Mouse (Mus musculus): ENCODE data around the gene Pard3b.

Pard3b gene

GRCm38 (mm10) chr1:62412019-62412418 lies 773.4 kb downstream of the Pard3b start:
- no peak for DNase-seq

DNA sequence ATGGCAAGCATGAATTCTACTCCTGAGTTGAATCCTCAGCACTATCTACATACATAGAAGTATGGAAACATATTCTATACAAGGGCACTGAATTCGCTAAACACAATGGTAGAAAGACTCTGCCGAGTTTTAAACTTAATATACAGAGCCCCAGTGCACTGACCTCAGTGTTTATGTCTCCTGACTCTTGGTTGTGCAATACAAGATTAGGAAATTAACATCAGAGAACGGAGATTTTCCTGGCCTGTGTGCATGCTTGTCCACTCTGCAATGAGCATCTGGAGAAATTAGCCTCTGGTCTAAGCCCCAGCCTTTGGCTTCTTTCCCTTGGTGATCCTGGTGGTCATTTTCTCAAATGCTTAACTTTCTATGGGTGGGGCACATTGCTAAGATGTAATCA lies 774.4 kb downstream of the Pard3b start:
- no peak for DNase-seq

DNA sequence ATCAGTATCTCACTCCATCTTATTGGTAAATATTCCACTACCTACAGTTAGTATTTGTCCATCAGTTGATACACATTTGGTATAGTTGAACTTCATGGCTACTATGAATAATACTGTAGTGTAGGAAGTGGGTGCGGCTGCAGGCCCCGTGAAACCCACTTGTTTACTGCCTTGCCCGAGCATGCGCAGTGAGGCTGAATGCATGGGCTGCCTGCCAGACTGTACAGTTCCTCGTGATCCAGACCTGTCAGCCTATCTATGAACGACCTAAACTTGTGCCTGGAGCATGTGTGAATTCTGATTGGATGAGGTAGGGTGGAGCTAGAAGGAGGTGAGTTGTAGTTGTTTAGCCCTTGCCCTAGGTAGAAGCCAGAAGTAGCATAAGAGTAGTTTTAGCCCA lies 775.9 kb downstream of the Pard3b start:
- DNase-seq = no peak

GRCm38 (mm10) chr1:62416627-62417374 lies 778.2 kb downstream of the Pard3b start:
- DNase-seq = no peak

DNA sequence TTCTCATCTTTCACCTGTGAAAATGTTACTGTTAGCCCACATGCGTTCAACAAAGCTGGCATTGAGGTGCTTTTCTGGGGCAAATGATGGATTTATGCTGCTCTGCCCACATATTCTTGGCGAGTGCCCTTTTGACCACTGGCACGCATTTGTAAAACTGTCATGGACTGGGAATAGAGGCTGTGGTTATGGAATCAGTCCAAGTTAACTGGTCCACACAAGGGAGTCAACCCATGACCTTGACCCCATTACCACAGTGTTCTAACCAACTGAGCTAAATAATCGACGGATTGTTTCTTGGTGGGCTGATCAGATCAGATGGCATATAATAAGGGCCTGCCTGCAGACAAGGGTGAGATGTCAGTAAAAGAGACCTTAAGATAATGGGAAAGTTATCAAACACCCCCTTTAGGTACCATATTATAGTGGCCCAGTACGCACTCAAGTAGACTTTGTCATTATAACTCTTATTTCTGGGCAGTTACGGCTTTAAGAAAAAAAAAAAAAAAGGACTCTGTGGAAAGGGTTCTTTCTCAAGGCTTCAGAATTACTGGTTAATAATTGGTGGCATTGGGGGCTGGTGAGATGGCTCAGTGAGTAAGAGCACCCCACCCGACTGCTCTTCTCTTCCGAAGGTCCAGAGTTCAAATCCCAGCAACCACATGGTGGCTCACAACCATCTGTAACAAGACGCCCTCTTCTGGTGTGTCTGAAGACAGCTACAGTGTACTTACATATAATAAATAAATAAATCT lies 784.4 kb downstream of the Pard3b start:
- no peak for DNase-seq

- no peak for DNase-seq
Measured at GRCm38 (mm10) chr1:62425369-62425768, 786.7 kb downstream of the Pard3b start.

DNA sequence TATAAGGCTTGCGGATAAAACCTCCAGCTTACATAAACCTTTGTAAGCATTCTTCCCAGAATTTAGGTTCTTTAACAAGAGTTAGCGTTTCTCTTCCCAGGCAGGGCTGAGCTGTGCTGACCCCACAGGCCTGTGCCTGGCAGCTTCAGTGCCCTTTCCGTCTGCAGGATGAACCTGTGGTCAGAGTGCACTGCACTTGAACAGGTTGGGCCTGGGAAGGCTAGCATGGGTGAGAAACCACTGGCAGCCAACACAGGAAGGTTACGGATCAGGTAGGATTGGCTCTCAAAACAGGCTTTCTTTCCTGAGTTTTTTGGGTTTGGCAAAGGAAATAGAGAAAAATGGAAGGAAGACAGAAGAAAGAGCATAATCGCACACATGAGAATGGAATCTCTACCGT lies 790.1 kb downstream of the Pard3b start:
- no peak for DNase-seq

DNA sequence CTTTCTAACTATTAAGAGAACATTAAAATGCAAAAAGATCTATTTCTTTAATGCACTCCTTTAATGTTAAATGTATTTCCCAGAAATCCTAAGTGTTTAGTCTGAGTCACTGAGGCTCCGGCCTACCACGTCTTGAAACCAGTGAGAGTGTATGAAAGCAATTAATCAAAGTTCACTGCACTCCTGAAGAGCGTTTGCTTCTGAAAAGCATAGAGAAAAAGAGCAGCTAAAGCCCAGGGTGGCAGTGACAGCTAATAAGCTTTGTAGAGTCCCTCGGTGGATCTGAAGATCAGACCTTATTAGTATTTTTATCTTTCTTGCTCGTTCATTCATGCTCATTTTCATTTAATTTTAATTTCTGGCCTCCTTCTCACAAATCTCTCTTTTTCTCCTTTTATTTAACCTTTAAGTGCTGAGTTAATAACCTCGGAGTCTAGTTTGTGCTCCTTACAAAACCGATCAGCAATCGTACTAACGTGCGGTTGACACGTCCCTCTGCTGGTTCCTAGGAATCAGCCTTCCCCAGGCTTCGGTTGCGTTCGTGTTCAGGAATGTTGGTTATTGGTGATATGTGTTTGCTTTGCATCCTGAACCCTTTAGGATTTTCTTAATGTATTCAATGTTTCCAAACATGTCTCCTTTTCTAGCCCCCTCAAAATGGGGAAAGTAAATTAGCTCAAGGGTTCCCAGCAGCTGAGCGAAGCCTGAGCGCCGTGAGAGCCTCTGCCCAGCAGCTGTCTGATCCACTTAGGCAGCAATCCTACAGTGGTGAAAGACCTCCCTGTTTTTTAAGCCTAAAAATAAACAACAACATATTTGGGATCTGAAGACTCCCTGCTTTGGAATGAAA lies 790.9 kb downstream of the Pard3b start:
- no peak for DNase-seq

DNA sequence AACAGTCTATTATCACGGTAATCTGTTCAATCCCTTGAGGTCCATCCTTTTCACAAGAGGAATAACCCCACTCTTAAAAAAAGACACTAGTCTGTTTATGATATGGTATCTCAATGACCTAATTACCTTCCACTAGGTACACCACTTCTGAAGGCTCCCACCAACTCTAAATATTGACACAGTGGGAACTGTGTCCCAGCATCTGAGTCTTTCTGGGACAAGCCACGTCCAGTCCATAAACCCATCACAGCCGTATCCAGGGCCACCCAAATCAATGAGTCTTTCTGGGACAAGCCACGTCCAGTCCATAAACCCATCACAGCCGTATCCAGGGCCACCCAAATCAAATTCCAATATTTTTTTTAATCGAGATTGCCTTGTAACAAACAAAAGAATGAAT lies 792.4 kb downstream of the Pard3b start:
- no peak for DNase-seq

- no peak for DNase-seq
Measured at GRCm38 (mm10) chr1:62433891-62434290, 795.3 kb downstream of the Pard3b start.

DNA sequence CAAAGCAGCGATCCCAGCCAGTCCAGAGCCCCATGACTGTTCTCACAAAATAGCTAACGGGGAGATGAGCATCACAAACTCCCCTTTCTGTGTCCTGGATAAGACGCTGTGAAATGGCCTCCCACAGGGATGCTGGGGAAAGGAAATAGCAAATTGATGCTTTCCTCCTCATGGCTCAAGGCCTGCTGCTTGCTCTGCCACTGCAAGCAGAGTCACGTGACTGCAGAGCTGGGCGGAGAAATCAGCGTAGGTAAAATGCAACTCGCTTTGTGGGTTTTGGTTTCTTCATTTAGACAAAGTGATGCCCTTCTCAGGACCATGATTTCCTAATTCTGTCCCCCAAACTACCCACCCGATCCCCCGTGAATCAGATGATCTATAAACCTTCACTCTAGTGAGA lies 797.2 kb downstream of the Pard3b start:
- DNase-seq = no peak

DNA sequence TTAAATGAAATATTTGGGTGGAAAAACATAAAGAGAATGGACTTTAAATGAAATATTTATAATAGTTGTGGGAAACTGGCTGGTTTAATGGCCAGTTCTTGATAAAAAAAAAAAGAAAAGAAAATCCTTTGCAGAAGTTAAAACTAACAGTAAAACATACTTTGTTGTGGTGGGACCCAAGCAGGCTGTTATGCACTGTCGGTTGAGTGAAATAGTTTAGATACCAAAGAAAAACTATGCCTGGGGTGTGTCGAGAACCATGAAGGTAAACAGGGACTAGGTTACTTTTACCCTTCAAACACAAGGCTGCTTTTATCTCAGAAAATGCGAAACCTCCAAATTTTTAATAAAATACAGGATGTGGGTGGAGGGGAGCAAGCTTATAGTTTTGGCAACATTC lies 797.7 kb downstream of the Pard3b start:
- no peak for DNase-seq

GRCm38 (mm10) chr1:62437493-62437892 lies 798.9 kb downstream of the Pard3b start:
- no peak for DNase-seq

GRCm38 (mm10) chr1:62444406-62444805 lies 805.8 kb downstream of the Pard3b start:
- no peak for DNase-seq

DNA sequence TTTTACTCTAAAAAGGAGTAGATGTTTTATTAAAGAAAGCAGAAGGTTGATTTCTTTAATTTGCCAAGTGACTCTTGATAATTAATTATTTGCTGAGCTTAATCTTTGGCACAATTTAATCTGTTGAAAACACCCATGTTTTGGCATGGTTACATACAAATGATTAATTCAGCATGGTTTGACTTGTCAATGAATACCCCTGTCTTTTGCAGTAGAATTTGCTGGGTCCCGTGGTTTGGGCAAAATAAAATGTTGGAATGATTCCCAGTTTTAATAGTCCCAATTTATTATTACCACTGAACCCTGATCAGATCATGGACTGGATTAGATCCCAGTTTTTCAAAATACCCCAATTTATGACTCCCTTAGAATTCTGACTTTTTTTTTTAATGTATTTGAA lies 808.2 kb downstream of the Pard3b start:
- no peak for DNase-seq

GRCm38 (mm10) chr1:62449193-62449875 lies 810.7 kb downstream of the Pard3b start:
- DNase-seq = no peak

DNA sequence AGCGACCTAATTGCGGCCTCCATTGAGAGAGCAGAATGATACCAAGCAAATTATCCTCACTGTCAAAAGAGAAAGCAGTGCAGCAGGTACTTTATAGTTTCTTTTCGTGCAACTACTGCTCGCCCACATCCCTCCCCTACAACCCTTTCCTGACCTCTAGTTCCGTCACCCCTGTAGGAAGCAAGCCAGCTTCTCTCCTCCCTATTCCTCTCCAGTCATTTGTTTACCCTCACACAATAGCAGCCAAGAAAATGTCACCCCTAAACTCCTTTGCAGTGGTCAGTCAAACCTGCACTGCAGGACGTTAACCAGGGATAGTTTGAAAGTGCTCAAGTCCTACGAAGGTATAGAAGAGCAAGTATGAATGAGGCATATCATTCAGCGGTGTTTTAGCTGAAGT lies 826.9 kb downstream of the Pard3b start:
- DNase-seq = no peak

- no peak for DNase-seq
Measured at GRCm38 (mm10) chr1:62466544-62466943, 827.9 kb downstream of the Pard3b start.

- no peak for DNase-seq
Measured at GRCm38 (mm10) chr1:62483059-62483458, 844.4 kb downstream of the Pard3b start.

DNA sequence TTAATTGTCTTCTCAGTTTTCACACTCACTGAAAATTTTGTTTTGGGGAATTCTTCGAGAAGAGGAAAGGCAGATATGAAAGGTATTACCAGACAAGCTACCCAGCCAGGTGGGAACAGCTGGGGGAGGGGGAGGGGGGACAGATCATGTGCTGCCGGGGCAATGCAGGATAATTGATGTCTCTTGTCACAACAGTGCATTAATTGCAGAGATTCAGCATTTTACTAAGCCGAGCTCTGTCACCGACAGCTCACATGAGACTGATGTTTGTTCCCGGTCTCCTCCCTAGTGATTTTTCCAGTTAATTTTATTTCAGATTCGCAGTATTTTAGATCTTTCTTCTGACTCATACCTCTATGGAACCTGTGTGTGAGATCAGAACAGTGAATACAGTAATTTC lies 850.2 kb downstream of the Pard3b start:
- DNase-seq = no peak

DNA sequence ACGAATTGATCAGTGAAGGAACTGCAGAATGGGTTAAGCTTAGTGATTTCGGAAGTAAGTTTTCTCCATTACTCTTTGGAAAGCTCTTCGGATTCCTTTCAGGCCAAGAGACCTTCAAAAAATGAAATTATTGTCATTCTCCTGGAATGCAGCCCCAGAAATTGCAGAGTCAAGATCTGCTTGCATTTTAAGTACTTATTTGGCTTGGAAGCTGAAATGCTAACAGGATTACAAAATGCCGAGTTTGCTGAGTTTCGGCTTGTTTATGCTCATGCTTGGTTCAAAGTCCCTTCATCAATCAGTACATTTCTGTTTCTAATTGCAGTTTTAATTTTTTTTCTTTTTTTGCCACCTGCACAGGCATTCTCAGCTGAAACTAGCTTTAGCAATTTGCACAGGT lies 860.5 kb downstream of the Pard3b start:
- DNase-seq = no peak

- DNase-seq = no peak
Measured at GRCm38 (mm10) chr1:62510501-62510900, 871.9 kb downstream of the Pard3b start.

DNA sequence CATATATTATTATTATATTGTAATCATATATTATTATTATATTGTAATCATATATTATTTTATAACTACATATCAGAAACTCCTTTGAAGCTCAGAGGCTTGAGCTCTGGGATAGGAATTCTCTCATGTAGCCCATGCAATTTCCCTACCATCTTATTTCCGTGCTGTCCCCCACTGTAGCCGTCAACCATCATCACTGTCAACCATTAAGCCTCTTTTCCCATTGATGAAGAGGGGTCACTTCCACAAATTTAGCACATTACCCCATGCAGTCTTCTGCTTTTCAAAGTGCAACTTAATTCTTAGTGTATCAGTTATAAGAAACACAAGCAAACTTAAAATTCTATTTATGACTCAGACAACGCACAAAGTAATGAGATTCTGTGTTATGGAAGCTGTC lies 873.1 kb downstream of the Pard3b start:
- no peak for DNase-seq

All from right cerebral cortex, postnatal 25 days (tissue).